Mouse (Mus musculus) heart, embryonic 13.5 days (tissue): ENCODE results near the gene Padi3. TPM values are rescaled to one million over a fixed set of nuclear protein-coding genes. Genes with fewer than 3 reads are reported as not detected.

Source experiments
- ATAC-seq: fragments of 200-750 bp; cut with Nextera tagmentation; 2 replicates; pipeline ENCODE4 v1.8.0; 2017; ENCODE audit warnings: moderate TSS enrichment; ENCODE audit not compliant: insufficient number of reproducible peaks, low FRiP score, low TSS enrichment; ENCODE audit errors: extremely low read depth
- H3K27ac ChIP-seq: fragments of 300-500 bp; sonication (generic); replicated peaks from 2 replicates; pipeline ENCODE4 v1.5.1; 2015; ENCODE audit warnings: moderate library complexity, mild to moderate bottlenecking, inconsistent platforms
- H3K27me3 ChIP-seq: fragments of 300-500 bp; sonication (generic); replicated peaks from 2 replicates; pipeline ENCODE4 v1.6.1; 2015; ENCODE audit warnings: mild to moderate bottlenecking, inconsistent platforms
- H3K36me3 ChIP-seq: fragments of 300-500 bp; sonication (generic); 2 replicates; pipeline ENCODE4 v1.6.1; 2015; ENCODE audit warnings: mild to moderate bottlenecking, inconsistent platforms
- H3K4me1 ChIP-seq: fragments of 300-500 bp; sonication (generic); 2 replicates; pipeline ENCODE4 v1.6.1; 2015; ENCODE audit warnings: inconsistent platforms
- H3K4me2 ChIP-seq: fragments of 300-500 bp; sonication (generic); 2 replicates; pipeline ENCODE4 v1.6.1; 2015; ENCODE audit warnings: inconsistent platforms, mild to moderate bottlenecking, moderate library complexity
- H3K4me3 ChIP-seq: fragments of 300-500 bp; sonication (generic); 2 replicates; pipeline ENCODE4 v1.5.1; 2015; ENCODE audit warnings: moderate library complexity, mild to moderate bottlenecking, inconsistent platforms
- H3K9ac ChIP-seq: fragments of 300-500 bp; sonication (generic); 2 replicates; pipeline ENCODE4 v1.6.1; 2015; ENCODE audit warnings: inconsistent platforms, mild to moderate bottlenecking, moderate library complexity
- H3K9me3 ChIP-seq: fragments of 300-500 bp; sonication (generic); 2 replicates; pipeline ENCODE4 v1.6.1; 2016; ENCODE audit warnings: inconsistent platforms
- WGBS: fragments of 180-500 bp; shearing (Covaris S2); methylation state at CpG from one replicate; pipeline ENCODE4 v1.1.7; 2015; ENCODE audit warnings: mixed read lengths; 5-methylcytosine and 5-hydroxymethylcytosine counted together
- polyA plus RNA-seq: library from polyadenylated mRNA; unstranded; fragments of >200 nt; fragmentation: Nextera tagmentation; extraction: Ambion mirVana; gene quantifications from 2 replicates; pipeline ENCODE4 v1.2.1, GENCODE M21; 2015

Gene Padi3
- polyA plus RNA-seq, 1 experiment from 2014 or later: 0.24 TPM

GRCm38 (mm10) chr4:140755811-140756210, 54.6 kb downstream of the Padi3 start:
- Histone ChIP-seq H3K9ac (no peak overlapping the region), H3K4me3 (no peak overlapping the region), H3K4me1 (peaks cover 23% of the 10 kb centered on the region), H3K27me3 (no peaks in the 10 kb centered on the region; the same call in 1 of the 2 replicates), H3K9me3 (no peaks in the 10 kb centered on the region), H3K4me2 (no peak overlapping the region), H3K27ac (no peak overlapping the region), H3K36me3 (no peaks in the 10 kb centered on the region)
- 65% methylated on average over 3 of the region's 3 CpGs for WGBS
- no peak for ATAC-seq

GRCm38 (mm10) chr4:140753366-140753765, 57.1 kb downstream of the Padi3 start:
- Histone ChIP-seq H3K9ac (0 out of 2 replicates have a peak overlapping the region, but pooled peaks have one; percentile 19), H3K36me3 (no peaks in the 10 kb centered on the region), H3K27ac (peak overlapping the region; percentile 62), H3K4me1 (peaks cover 42% of the 10 kb centered on the region), H3K9me3 (no peaks in the 10 kb centered on the region), H3K4me3 (no peak overlapping the region), H3K4me2 (no peak overlapping the region), H3K27me3 (peaks cover 2% of the 10 kb centered on the region; the same call in 1 of the 2 replicates)
- WGBS: 34% methylated on average over 7 of the region's 7 CpGs
- ATAC-seq: no peak

- no peak for ATAC-seq
- Histone ChIP-seq H3K4me2 (peak overlapping the region; percentile 53), H3K9me3 (no peaks in the 10 kb centered on the region), H3K4me1 (peaks cover 44% of the 10 kb centered on the region), H3K9ac (peak overlapping the region; percentile 15; the same call in 1 of the 2 replicates), H3K36me3 (no peaks in the 10 kb centered on the region), H3K4me3 (peak overlapping the region; percentile 27), H3K27me3 (peaks cover 11% of the 10 kb centered on the region; the same call in 1 of the 2 replicates), H3K27ac (peak overlapping the region; percentile 20; the same call in 1 of the 2 replicates)
- WGBS: 9% methylated on average over 19 of the region's 19 CpGs
Measured at GRCm38 (mm10) chr4:140750328-140750727, 60.1 kb downstream of the Padi3 start.

- no peaks in the 10 kb centered on the region for H3K9me3 ChIP-seq
- H3K4me2 ChIP-seq: peak overlapping the region; percentile 51
- ATAC-seq: peak; percentile 43; the same call in 1 of the 2 replicates
- 11% methylated on average over 12 of the region's 12 CpGs for WGBS
- H3K27me3 ChIP-seq: peaks cover 15% of the 10 kb centered on the region; the same call in 1 of the 2 replicates
- H3K36me3 ChIP-seq: no peaks in the 10 kb centered on the region
- H3K4me1 ChIP-seq: peaks cover 37% of the 10 kb centered on the region
- H3K27ac ChIP-seq: peak overlapping the region; percentile 91
- H3K9ac ChIP-seq: peak overlapping the region; percentile 77
- H3K4me3 ChIP-seq: 0 out of 2 replicates have a peak overlapping the region, but pooled peaks have one; percentile 16
Measured at GRCm38 (mm10) chr4:140747978-140748377, 62.5 kb downstream of the Padi3 start.

- no peak overlapping the region for H3K4me2 ChIP-seq
- 18% methylated on average over 3 of the region's 3 CpGs for WGBS
- H3K4me3 ChIP-seq: no peak overlapping the region
- H3K36me3 ChIP-seq: no peaks in the 10 kb centered on the region
- H3K4me1 ChIP-seq: peaks cover 26% of the 10 kb centered on the region
- no peaks in the 10 kb centered on the region for H3K9me3 ChIP-seq
- H3K27ac ChIP-seq: no peak overlapping the region
- H3K9ac ChIP-seq: no peak overlapping the region
- ATAC-seq: no peak
- H3K27me3 ChIP-seq: peaks cover 18% of the 10 kb centered on the region; the same call in 1 of the 2 replicates
Measured at GRCm38 (mm10) chr4:140744654-140745053, 65.8 kb downstream of the Padi3 start.

- no peak for ATAC-seq
- Histone ChIP-seq H3K27ac (no peak overlapping the region), H3K4me3 (no peak overlapping the region), H3K9me3 (no peaks in the 10 kb centered on the region), H3K9ac (no peak overlapping the region), H3K4me2 (no peak overlapping the region), H3K27me3 (peaks cover 18% of the 10 kb centered on the region; the same call in 1 of the 2 replicates), H3K4me1 (peaks cover 16% of the 10 kb centered on the region), H3K36me3 (no peaks in the 10 kb centered on the region)
- WGBS: 12% methylated on average over 4 of the region's 4 CpGs
Measured at GRCm38 (mm10) chr4:140743086-140743485, 67.4 kb downstream of the Padi3 start.

- Histone ChIP-seq H3K27ac (no peak within 1 kb of the TSS), H3K4me1 (peaks cover 10% of the 10 kb centered on the region), H3K9me3 (no peaks in the 10 kb centered on the region), H3K27me3 (peaks cover 18% of the 10 kb centered on the region; the same call in 1 of the 2 replicates), H3K4me3 (no peak within 1 kb of the TSS), H3K9ac (no peak within 1 kb of the TSS), H3K36me3 (no peaks in the 10 kb centered on the region), H3K4me2 (no peak within 1 kb of the TSS)
- 52% methylated on average over 2 of the region's 2 CpGs for WGBS
- ATAC-seq: no peak
Measured at GRCm38 (mm10) chr4:140742543-140742942, 67.9 kb downstream of the Padi3 start, which contains the start of gene Padi6. Padi6 (minus strand) TSS chr4:140742643.

- Histone ChIP-seq H3K9ac (no peak overlapping the region), H3K9me3 (no peaks in the 10 kb centered on the region), H3K4me1 (peaks cover 7% of the 10 kb centered on the region), H3K27me3 (peaks cover 9% of the 10 kb centered on the region; the same call in 1 of the 2 replicates), H3K4me3 (no peak overlapping the region), H3K27ac (no peak overlapping the region), H3K36me3 (no peaks in the 10 kb centered on the region), H3K4me2 (no peak overlapping the region)
- no peak for ATAC-seq
- WGBS: 83% methylated on average over 6 of the region's 6 CpGs
Measured at GRCm38 (mm10) chr4:140741401-140741800, 69.0 kb downstream of the Padi3 start.

GRCm38 (mm10) chr4:140740655-140741054, 69.8 kb downstream of the Padi3 start:
- ATAC-seq: no peak
- no peaks in the 10 kb centered on the region for H3K9me3 ChIP-seq
- no peaks in the 10 kb centered on the region for H3K36me3 ChIP-seq
- H3K4me2 ChIP-seq: no peak overlapping the region
- 85% methylated on average over 11 of the region's 11 CpGs for WGBS
- H3K27me3 ChIP-seq: peaks cover 9% of the 10 kb centered on the region; the same call in 1 of the 2 replicates
- no peak overlapping the region for H3K27ac ChIP-seq
- H3K4me3 ChIP-seq: no peak overlapping the region
- H3K9ac ChIP-seq: no peak overlapping the region
- peaks cover 7% of the 10 kb centered on the region for H3K4me1 ChIP-seq

Other genes starting within 250 kb of the Padi3 start
- 15.3 and 18.2 TPM in 2 replicates for gene Arhgef10l, start 144.6 kb downstream of the Padi3 start, polyA plus RNA-seq
- 9.8 and 10.7 TPM in 2 replicates for gene Rcc2, start 110.1 kb downstream of the Padi3 start, polyA plus RNA-seq
- gene Padi6, start 68.0 kb downstream of the Padi3 start, polyA plus RNA-seq: not detected in 2 replicates
- 2.1 and 2.4 TPM in 2 replicates for gene Padi4, start 36.4 kb downstream of the Padi3 start, polyA plus RNA-seq
- gene Padi1, start 35.1 kb upstream of the Padi3 start, polyA plus RNA-seq: 0.12 and 0.18 TPM in 2 replicates
- 2.1 and 2.9 TPM in 2 replicates for gene Padi2, start 95.7 kb upstream of the Padi3 start, polyA plus RNA-seq
- gene Sdhb, start 150.6 kb upstream of the Padi3 start, polyA plus RNA-seq: 807 and 886 TPM in 2 replicates
- gene Atp13a2, start 176.2 kb upstream of the Padi3 start, polyA plus RNA-seq: 28.7 and 29.4 TPM in 2 replicates
- 273 and 299 TPM in 2 replicates for gene Mfap2, start 199.8 kb upstream of the Padi3 start, polyA plus RNA-seq
- gene Crocc, start 249.9 kb upstream of the Padi3 start, polyA plus RNA-seq: 3.4 and 3.5 TPM in 2 replicates